Mouse (Mus musculus) cerebellum, adult 18-20 months (tissue): ENCODE measurements at regions not wholly inside any gene's neighbourhood (a gene's known extent, or its start where the extent isn't known, plus 50 kb on each side); places are given as distances from the start of the nearest gene placed in this dataset.

Experiments
- DNase-seq, 2 experiments: peaks; one replicate each; pipeline ENCODE4 v3.0.0; 2021

DNA sequence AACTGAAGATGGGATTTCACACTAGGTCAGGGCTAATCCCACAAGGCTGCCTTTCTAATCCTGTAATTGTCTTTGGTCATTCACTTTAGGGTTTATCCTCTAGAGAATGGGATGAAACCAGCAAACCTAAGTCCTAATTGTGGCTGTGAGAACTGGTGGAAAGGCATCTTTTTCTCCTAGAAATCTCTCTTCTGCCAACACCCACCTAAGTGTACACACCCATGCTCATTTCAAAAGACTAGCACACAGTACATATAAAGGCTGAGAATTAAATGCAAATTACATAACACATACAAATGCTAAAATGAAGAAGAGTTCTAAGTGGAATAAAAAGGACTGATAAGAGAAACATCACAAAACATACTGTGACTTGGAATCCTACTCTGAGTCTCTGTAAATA, 579.5 kb downstream of the Eepd1 start:
- no peak for DNase-seq

DNA sequence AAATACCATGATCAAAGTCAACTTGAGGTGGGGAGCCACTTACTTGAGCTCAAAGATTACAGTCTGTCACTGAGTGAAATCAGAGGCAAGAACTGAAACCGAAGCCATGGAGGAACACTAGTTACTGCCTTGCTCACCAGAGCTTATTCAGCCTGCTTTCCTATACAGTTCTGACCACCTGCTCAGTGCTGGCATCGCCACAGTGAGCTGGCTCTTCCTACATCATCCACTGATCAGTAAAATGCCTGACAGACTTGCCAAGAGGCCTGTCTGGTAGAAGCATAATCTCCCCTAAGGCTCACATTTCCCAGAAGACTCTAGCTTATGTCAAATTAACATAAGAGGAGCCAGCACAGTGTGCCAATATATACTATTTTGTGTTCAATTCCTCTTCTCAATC, 595.7 kb downstream of the Eepd1 start:
- no peak for DNase-seq

DNA sequence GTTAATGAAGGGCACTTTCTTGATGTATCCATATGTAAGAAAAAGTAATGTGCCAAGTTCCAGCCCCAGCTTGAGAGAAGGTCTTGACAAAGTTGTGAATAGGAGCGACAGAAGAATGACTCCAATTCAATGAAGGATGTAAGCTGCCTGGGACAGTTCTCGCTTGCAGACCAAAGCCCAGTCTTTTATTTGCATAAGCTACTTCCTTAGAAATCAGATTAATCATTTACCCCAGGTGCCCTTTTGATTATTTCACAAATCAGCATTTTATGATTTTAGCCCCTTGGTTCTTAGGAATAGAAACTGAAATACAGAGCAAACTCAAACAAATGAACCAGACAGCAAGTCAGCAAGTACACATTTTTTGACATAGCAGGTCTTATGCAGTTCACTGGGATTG, 605.2 kb downstream of the Eepd1 start:
- DNase-seq: no peak

DNA sequence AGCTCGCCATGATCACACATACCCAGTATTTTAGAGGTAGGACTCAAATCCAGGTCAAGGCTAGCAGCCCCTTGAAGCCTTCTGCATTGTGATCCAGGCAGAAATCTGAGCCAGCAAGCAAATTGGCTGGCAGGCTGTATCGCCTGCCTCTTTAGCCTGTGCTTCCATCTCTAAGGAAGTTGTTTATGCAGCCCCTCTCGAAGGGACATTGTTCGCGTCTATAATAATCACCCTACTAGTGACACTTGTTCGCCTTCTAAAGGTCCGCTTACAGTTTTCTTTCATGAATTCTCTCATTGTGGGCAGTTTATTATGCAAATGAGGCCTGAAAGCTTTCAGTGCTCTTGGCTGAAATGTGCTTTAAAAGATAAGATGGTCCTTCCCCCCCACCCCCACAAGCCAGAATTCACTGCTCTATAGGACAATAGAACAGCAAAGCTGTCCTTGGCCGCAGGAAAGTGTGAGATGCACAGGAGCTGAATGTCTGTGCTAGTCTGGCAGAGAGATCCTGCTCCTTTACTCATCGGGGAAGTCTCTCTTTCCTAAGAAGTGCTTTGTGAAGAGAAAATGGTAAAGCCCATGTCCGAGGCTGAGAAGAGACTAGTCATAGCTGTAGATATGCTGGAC, 610.8 kb downstream of the Eepd1 start:
- DNase-seq: no peak

GRCm38 (mm10) chr9:26104136-26104535, 622.8 kb downstream of the Eepd1 start:
- DNase-seq: no peak

GRCm38 (mm10) chr9:26121986-26122385, 611.5 kb upstream of the B3gat1 start:
- peak in 1 of 2 experiments; percentile 1 for DNase-seq

DNA sequence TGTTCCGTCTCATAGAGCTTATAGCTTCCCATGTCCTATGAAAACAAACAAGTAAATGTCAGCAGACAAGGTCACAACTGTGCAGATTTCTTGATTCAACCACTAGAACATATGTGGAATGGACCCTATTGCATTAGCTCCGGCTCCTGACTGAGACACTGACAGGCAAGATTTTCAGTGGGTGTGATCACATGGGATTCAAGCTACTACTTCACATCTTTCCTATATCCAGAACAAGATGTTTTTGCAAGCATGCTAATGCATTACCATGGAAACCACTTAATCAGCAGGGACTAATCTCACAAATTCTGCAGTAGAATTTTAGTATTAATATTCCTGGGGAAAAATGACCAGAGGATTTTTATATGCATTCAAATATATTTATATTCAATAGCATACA, 598.9 kb upstream of the B3gat1 start:
- DNase-seq: no peak
